Mouse (Mus musculus) thymus, postnatal 25 days (tissue): ENCODE results near the gene Slc9a2.

ENCODE experiments used
- DNase-seq: peaks from one replicate; pipeline ENCODE4 v3.0.0; 2022

The Slc9a2 gene

DNA sequence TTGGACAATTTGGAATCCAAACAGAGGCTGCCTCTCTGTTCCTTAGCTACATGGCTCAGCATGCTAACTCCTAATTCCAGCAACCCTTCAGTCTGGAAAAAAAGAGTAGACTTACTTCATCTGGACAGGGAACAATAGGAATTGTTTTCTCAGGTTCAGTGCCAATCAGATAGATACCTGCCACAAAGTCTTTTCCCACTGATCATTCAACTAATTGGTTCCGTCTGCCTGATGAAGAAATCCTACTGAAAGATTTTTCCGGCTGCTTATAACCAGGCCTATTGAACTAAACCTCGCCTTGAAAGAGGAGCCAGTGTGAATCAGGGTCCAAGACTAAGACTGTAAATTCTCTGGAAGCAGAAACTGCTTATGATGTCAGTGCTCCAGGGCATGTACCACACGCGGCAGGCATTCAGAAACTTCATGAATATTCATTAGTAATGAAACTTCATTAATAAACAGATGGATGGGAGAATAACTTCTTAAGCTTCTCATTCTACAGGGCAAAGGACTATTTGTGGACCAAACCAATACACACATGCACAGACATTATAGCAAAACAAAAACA lies 109.4 kb downstream of the Slc9a2 start:
- no peak for DNase-seq

- DNase-seq: peak; percentile 96
Measured at GRCm38 (mm10) chr1:40790324-40791141, 110.2 kb downstream of the Slc9a2 start, which contains the start of gene Mfsd9. Gene Mfsd9, minus strand, starts transcription at chr1:40790687.

- DNase-seq: no peak
Measured at GRCm38 (mm10) chr1:40795508-40795907, 115.1 kb downstream of the Slc9a2 start.

GRCm38 (mm10) chr1:40797348-40797747 lies 117.0 kb downstream of the Slc9a2 start:
- DNase-seq: peak; percentile 47

- DNase-seq: no peak
Measured at GRCm38 (mm10) chr1:40799121-40799520, 118.7 kb downstream of the Slc9a2 start.

GRCm38 (mm10) chr1:40800908-40801307 lies 120.5 kb downstream of the Slc9a2 start:
- DNase-seq: no peak

- peak; percentile 31 for DNase-seq
Measured at GRCm38 (mm10) chr1:40802759-40803158, 122.4 kb downstream of the Slc9a2 start.

DNA sequence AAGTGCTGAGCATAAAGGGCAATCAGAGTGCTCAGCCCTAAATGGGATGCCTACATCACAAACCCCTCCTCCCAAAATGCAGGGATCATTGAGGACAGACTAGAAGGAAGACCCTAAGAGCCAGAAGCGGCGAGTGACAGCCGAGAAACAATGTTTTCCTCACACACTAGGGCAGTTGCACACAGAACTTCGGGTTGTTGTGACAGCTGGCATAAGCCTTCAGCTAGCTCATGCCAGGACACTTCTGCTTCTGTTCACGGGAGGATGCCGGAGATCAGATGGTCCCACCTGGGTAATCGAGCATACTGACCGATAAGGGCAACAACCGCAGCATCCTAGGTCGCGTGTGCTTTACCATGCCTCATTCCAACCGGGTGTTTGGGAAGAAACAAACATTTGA lies 123.7 kb downstream of the Slc9a2 start:
- no peak for DNase-seq

DNA sequence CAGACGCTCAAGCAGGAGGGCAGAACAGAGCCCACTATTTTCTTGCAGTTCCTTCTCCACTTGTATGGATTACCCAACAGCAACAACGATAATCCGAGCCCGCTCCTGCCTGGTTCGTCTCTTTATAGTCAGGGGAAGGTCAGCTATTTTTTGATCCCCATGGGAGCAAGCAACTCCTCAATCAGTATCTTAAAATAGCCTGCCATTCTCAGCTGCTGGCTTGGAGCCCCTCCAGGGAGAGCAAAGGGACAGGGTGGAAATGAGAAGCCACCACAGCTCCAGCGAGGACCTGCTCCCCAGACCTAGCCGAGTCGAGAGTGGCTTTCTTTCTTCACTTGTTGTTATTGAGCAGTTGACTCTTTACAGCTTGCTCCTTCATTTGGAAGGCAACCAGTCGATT lies 125.0 kb downstream of the Slc9a2 start, which contains the start of gene Tmem182:
Gene Tmem182, plus strand, starts transcription at position 251 of the 400 bp plus-strand sequence.
- DNase-seq: no peak

GRCm38 (mm10) chr1:40805891-40806290 lies 125.5 kb downstream of the Slc9a2 start:
- DNase-seq: no peak

- no peak for DNase-seq
Measured at GRCm38 (mm10) chr1:40808643-40809042, 128.3 kb downstream of the Slc9a2 start.

DNA sequence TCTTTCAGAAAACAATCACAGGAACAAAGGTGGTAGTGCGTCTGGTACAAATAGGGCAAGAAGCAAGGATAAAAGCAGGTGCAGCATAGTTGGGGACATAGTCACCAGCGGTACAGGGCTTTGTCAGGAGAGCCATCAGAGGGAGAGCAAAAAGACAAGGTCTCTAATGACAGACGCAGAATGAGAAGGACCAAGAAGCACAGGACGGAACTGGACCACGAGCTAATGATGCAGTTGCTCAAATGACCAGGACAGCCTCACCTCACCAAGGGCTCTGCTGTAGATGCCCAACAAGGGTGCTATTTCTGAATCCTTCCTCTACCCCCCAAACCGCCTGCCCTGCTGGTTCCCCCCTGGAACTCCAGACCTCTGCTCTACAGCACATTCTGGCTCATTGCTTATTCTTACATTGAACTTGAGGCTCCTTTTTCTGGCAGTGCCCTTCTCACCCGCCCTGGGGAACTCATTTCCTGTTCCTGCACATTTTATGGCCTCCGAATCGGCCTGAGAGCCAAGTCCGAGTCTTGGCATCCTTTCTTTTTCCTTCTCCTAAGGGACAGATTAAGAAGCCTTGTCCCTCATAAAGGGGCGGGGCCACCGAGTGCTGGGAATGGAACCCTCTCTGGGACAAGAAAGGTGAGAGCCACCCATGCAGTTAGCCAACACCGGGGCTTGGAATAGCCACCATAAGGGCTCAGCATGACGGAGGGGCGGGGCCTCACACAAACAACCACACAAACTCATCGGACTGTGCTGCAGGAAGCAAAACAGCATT lies 134.9 kb downstream of the Slc9a2 start:
- no peak for DNase-seq
